Mouse (Mus musculus) hindbrain, embryonic 11.5 days (tissue): ENCODE measurements around the gene Tk1. TPM values are rescaled to one million over a fixed set of nuclear protein-coding genes. Genes with fewer than 3 reads are reported as not detected.
"Not testable (repeated sequence)": the region's sequence is repeated elsewhere in the genome, so short reads cannot be mapped to it uniquely, and the experiment has no call there.

Experiments used
- ATAC-seq: fragments of 200-750 bp; cut with Nextera tagmentation; 2 replicates; pipeline ENCODE4 v1.8.0; 2017; ENCODE audit warnings: mild to moderate bottlenecking, moderate TSS enrichment, moderate library complexity; ENCODE audit not compliant: low FRiP score
- DNase-seq: peaks from one replicate; pipeline ENCODE4 v3.0.0-alpha.2; 2015; ENCODE audit warnings: low spot score
- H3K27ac ChIP-seq: fragments of 300-500 bp; sonication (generic); 2 replicates; pipeline ENCODE4 v1.5.1; 2014; ENCODE audit warnings: mild to moderate bottlenecking, low read depth, low read length
- H3K27me3 ChIP-seq: fragments of 300-500 bp; sonication (generic); 2 replicates; pipeline ENCODE4 v1.6.1; 2014; ENCODE audit warnings: mild to moderate bottlenecking, low read length, moderate library complexity, mixed read lengths; ENCODE audit not compliant: control insufficient read depth, insufficient read depth
- H3K36me3 ChIP-seq: fragments of 300-500 bp; sonication (generic); 2 replicates; pipeline ENCODE4 v1.6.1; 2014; ENCODE audit warnings: mild to moderate bottlenecking, low read length, moderate library complexity, mixed read lengths; ENCODE audit not compliant: control insufficient read depth, insufficient read depth
- H3K4me1 ChIP-seq: fragments of 300-500 bp; sonication (generic); replicated peaks from 2 replicates; pipeline ENCODE4 v1.6.1; 2014; ENCODE audit warnings: low read length, mixed read lengths; ENCODE audit not compliant: control insufficient read depth, insufficient read depth
- H3K4me2 ChIP-seq: fragments of 300-500 bp; sonication (generic); replicated peaks from 2 replicates; pipeline ENCODE4 v1.6.1; 2014; ENCODE audit warnings: mild to moderate bottlenecking, low read depth, low read length
- H3K4me3 ChIP-seq: fragments of 300-500 bp; sonication (generic); 2 replicates; pipeline ENCODE4 v1.5.1; 2014; ENCODE audit warnings: low read depth, low read length
- H3K9ac ChIP-seq: fragments of 300-500 bp; sonication (generic); 2 replicates; pipeline ENCODE4 v1.6.1; 2014; ENCODE audit warnings: low read depth, low read length
- H3K9me3 ChIP-seq: fragments of 300-500 bp; sonication (generic); 2 replicates; pipeline ENCODE4 v1.6.1; 2016; ENCODE audit warnings: low read length; ENCODE audit not compliant: control insufficient read depth
- WGBS: fragments of 180-500 bp; shearing (Covaris S2); extraction: QIAGEN DNeasy Blood & Tissue Kit; methylation state at CpG from one replicate; pipeline ENCODE4 v1.1.7; 2014; 5-methylcytosine and 5-hydroxymethylcytosine counted together
- polyA plus RNA-seq: library from polyadenylated mRNA; unstranded; fragments of >200 nt; fragmentation: Nextera tagmentation; extraction: Ambion mirVana; gene quantifications from 2 replicates; pipeline ENCODE4 v1.2.1, GENCODE M21; 2014

The Tk1 gene
- polyA plus RNA-seq, 1 experiment from 2014 or later: 73.3 TPM

- H3K36me3 ChIP-seq: no peaks in the 10 kb centered on the region
- no peak for DNase-seq
- H3K4me3 ChIP-seq: no peak overlapping the region
- no peaks in the 10 kb centered on the region for H3K27me3 ChIP-seq
- 38% methylated on average over 5 of the region's 5 CpGs for WGBS
- no peak overlapping the region for H3K9ac ChIP-seq
- H3K9me3 ChIP-seq: no peaks in the 10 kb centered on the region
- no peak overlapping the region for H3K27ac ChIP-seq
- H3K4me1 ChIP-seq: no peaks in the 10 kb centered on the region
- H3K4me2 ChIP-seq: no peak overlapping the region
- no peak for ATAC-seq
Measured at GRCm38 (mm10) chr11:117796954-117797353, 28.9 kb downstream of the Tk1 start.

DNA sequence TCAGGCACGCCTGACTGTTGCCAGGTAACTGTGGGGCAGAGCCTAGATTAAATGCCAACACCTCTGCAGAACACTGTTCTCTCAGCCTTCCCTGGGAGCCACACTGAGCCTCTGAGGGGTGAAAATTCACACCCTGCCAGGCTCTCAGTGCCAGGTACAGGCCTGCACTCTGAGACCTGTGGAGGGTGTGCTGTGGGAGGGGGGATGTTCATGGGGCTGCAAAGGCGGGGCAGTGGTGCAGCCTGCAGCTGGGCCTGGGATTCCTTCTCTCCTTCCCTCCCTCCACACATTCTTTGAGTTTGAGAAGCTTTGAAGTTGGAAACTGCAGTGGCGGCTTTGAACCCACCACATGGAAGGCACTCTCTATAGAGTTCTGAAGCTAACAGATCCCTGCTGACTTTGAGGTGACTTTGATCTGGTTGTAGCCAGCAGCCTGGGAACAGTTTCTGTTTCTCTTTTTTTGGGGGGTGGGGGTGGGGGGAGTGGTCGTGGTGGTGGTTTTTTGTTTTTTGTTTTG, 31.8 kb downstream of the Tk1 start:
- Histone ChIP-seq H3K27ac (no peak overlapping the region), H3K4me2 (no peak overlapping the region), H3K9me3 (no peaks in the 10 kb centered on the region), H3K36me3 (no peaks in the 10 kb centered on the region), H3K9ac (no peak overlapping the region), H3K4me3 (no peak overlapping the region), H3K4me1 (no peaks in the 10 kb centered on the region), H3K27me3 (peaks cover 7% of the 10 kb centered on the region)
- 58% methylated on average over 4 of the region's 4 CpGs for WGBS
- ATAC-seq: no peak
- no peak for DNase-seq

DNA sequence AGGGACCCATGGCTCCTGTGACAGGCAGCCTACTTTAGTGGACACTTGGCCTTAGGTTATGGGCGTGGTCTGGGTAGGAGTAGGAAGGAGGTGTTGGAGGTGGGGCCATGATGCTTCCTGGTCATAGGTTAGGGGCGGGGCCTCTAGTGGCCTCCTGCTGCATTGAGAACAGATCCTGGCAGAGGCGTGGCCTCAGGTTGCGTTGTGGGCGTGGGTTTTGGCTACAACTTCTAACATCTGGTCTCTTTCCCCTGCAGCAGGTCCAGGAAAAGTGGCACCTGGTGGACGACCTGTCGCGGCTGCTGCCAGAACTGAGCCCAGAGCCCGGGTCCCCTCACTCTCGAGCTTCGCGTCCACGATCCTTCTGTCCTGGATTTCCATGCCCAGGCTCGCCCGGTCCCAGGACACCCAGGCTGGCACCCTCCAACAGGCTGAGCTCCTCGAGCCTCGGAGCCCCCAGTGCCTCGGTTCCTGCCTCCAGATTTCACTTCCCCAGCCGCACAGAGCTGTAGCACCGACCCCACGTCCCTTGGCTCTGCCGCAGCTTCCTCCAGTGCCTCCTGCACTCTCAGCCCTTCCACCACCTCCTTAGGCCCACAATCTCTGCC, 33.5 kb downstream of the Tk1 start:
- H3K9ac ChIP-seq: no peak overlapping the region
- no peak overlapping the region for H3K4me2 ChIP-seq
- no peaks in the 10 kb centered on the region for H3K9me3 ChIP-seq
- no peak overlapping the region for H3K27ac ChIP-seq
- no peak overlapping the region for H3K4me3 ChIP-seq
- WGBS: 12% methylated on average over 22 of the region's 22 CpGs
- peaks cover 7% of the 10 kb centered on the region for H3K27me3 ChIP-seq
- no peaks in the 10 kb centered on the region for H3K36me3 ChIP-seq
- peak; percentile 21 for DNase-seq
- no peaks in the 10 kb centered on the region for H3K4me1 ChIP-seq
- no peak for ATAC-seq

DNA sequence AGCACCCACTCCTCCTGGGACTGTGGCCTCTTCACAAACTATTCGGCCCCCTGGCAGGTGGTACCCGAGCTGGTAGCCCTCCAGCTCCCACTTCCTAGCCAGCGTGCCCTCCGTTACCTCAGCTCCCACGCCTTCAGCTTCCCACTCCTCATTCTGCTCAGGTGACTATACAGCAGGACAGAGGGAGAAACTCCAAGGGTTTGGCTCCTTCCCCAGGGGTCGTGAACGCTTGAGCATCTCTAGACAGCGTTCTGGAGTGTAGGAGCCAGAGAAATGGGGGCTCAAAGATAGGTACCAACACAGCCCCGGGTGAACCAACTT, 34.5 kb downstream of the Tk1 start:
- DNase-seq: no peak
- Histone ChIP-seq H3K27me3 (peaks cover 7% of the 10 kb centered on the region), H3K4me2 (no peak overlapping the region), H3K4me3 (no peak overlapping the region), H3K9me3 (no peaks in the 10 kb centered on the region), H3K36me3 (no peaks in the 10 kb centered on the region), H3K9ac (no peak overlapping the region), H3K4me1 (no peaks in the 10 kb centered on the region), H3K27ac (no peak overlapping the region)
- 82% methylated on average over 9 of the region's 9 CpGs for WGBS
- no peak for ATAC-seq

GRCm38 (mm10) chr11:117790703-117791440, 35.0 kb downstream of the Tk1 start:
- Histone ChIP-seq H3K36me3 (no peaks in the 10 kb centered on the region), H3K9ac (no peak overlapping the region), H3K4me2 (peak overlapping the region; percentile 7; the same call in 1 of the 2 replicates), H3K9me3 (no peaks in the 10 kb centered on the region), H3K27ac (no peak overlapping the region), H3K4me3 (no peak overlapping the region), H3K27me3 (peaks cover 7% of the 10 kb centered on the region), H3K4me1 (no peaks in the 10 kb centered on the region)
- ATAC-seq (no peak), DNase-seq (peak; percentile 20)
- WGBS: 28% methylated on average over 22 of the region's 23 CpGs

DNA sequence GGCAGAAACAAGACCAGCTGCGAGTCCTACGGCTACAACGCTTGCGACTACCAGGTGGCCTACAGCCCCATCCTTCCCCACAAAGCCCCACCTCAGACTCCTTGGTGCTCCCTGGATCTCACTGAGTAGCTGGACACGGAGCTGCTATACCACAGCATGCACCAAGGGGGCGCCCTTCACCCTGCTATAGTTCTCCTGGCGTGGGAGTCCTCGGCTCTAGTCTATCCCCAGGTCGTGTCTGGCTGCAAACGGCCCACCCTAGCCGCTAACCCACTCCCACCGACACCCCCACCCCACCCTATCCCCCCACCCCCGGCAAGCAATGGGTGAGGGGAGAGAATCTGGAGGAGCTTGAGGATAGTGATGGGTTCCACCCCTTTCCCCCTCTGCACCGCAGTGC, 35.6 kb downstream of the Tk1 start:
- Histone ChIP-seq H3K4me2 (peak overlapping the region; percentile 7; the same call in 1 of the 2 replicates), H3K4me1 (no peaks in the 10 kb centered on the region), H3K36me3 (no peaks in the 10 kb centered on the region), H3K9me3 (no peaks in the 10 kb centered on the region), H3K27me3 (peaks cover 7% of the 10 kb centered on the region), H3K9ac (no peak overlapping the region), H3K4me3 (no peak overlapping the region), H3K27ac (no peak overlapping the region)
- DNase-seq: peak; percentile 78
- no peak for ATAC-seq
- WGBS: 10% methylated on average over 14 of the region's 14 CpGs

- not testable (repeated sequence) for H3K36me3 ChIP-seq, H3K27ac ChIP-seq, ATAC-seq, H3K4me1 ChIP-seq, DNase-seq, H3K4me2 ChIP-seq, H3K9me3 ChIP-seq, H3K9ac ChIP-seq, H3K4me3 ChIP-seq
- WGBS: 84% methylated on average over 7 of the region's 7 CpGs
- H3K27me3 ChIP-seq: peaks cover 16% of the 10 kb centered on the region
Measured at GRCm38 (mm10) chr11:117788481-117788880, 37.4 kb downstream of the Tk1 start.

- peak; percentile 69 for DNase-seq
- Histone ChIP-seq H3K27me3 (peaks cover 29% of the 10 kb centered on the region), H3K4me3 (no peak overlapping the region), H3K9ac (no peak overlapping the region), H3K9me3 (no peaks in the 10 kb centered on the region), H3K36me3 (no peaks in the 10 kb centered on the region), H3K27ac (no peak overlapping the region), H3K4me1 (peaks cover 4% of the 10 kb centered on the region), H3K4me2 (no peak overlapping the region)
- WGBS: 10% methylated on average over 10 of the region's 10 CpGs
- no peak for ATAC-seq
Measured at GRCm38 (mm10) chr11:117786294-117786693, 39.6 kb downstream of the Tk1 start.
